Mouse (Mus musculus) neural tube, embryonic 13.5 days (tissue): ENCODE measurements around the gene Alox15. TPM values are rescaled to one million over a fixed set of nuclear protein-coding genes. Genes with fewer than 3 reads are reported as not detected.
A peak's percentile ranks its signal among the peaks of the same experiment; 100 is the strongest.

Experiments
- ATAC-seq: fragments of 200-750 bp; cut with Nextera tagmentation; 2 replicates; pipeline ENCODE4 v1.8.0; 2017; ENCODE audit warnings: low read depth, mild to moderate bottlenecking, moderate TSS enrichment, moderate library complexity
- H3K27ac ChIP-seq: fragments of 300-500 bp; sonication (generic); replicated peaks from 2 replicates; pipeline ENCODE4 v1.5.1; 2015; ENCODE audit warnings: moderate library complexity, mild to moderate bottlenecking, inconsistent platforms
- H3K27me3 ChIP-seq: fragments of 300-500 bp; sonication (generic); 2 replicates; pipeline ENCODE4 v1.6.1; 2015; ENCODE audit warnings: mild to moderate bottlenecking, inconsistent platforms
- H3K36me3 ChIP-seq: fragments of 300-500 bp; sonication (generic); 2 replicates; pipeline ENCODE4 v1.6.1; 2015; ENCODE audit warnings: mild to moderate bottlenecking, inconsistent platforms
- H3K4me1 ChIP-seq: fragments of 300-500 bp; sonication (generic); replicated peaks from 2 replicates; pipeline ENCODE4 v1.6.1; 2015; ENCODE audit warnings: inconsistent platforms
- H3K4me2 ChIP-seq: fragments of 300-500 bp; sonication (generic); 2 replicates; pipeline ENCODE4 v1.6.1; 2015; ENCODE audit warnings: inconsistent platforms, mild to moderate bottlenecking, moderate library complexity
- H3K4me3 ChIP-seq: fragments of 300-500 bp; sonication (generic); 2 replicates; pipeline ENCODE4 v1.5.1; 2015; ENCODE audit warnings: mild to moderate bottlenecking, inconsistent platforms
- H3K9ac ChIP-seq: fragments of 300-500 bp; sonication (generic); 2 replicates; pipeline ENCODE4 v1.6.1; 2015; ENCODE audit warnings: moderate library complexity, mild to moderate bottlenecking, inconsistent platforms
- H3K9me3 ChIP-seq: fragments of 300-500 bp; sonication (generic); 2 replicates; pipeline ENCODE4 v1.6.1; 2016; ENCODE audit warnings: inconsistent platforms
- WGBS: fragments of 180-500 bp; shearing (Covaris S2); methylation state at CpG from one replicate; pipeline ENCODE4 v1.1.7; 2015; 5-methylcytosine and 5-hydroxymethylcytosine counted together
- polyA plus RNA-seq: library from polyadenylated mRNA; unstranded; fragments of >200 nt; fragmentation: Nextera tagmentation; extraction: Ambion mirVana; gene quantifications from 2 replicates; pipeline ENCODE4 v1.2.1, GENCODE M21; 2015

Alox15 gene
- polyA plus RNA-seq, 1 experiment from 2014 or later: not detected

- WGBS: 81% methylated on average over 9 of the region's 9 CpGs
Measured at GRCm38 (mm10) chr11:70348630-70349029, 3.2 kb downstream of the Alox15 start.

GRCm38 (mm10) chr11:70347861-70348260 lies 4.0 kb downstream of the Alox15 start:
- no peak overlapping the region for H3K27ac ChIP-seq
- H3K4me2 ChIP-seq: no peak overlapping the region
- no peak for ATAC-seq
- H3K9me3 ChIP-seq: no peaks in the 10 kb centered on the region
- H3K4me1 ChIP-seq: peaks cover 11% of the 10 kb centered on the region
- no peak overlapping the region for H3K9ac ChIP-seq
- no peak overlapping the region for H3K4me3 ChIP-seq
- H3K36me3 ChIP-seq: no peaks in the 10 kb centered on the region
- WGBS: 83% methylated on average over 10 of the region's 10 CpGs
- H3K27me3 ChIP-seq: peaks cover 42% of the 10 kb centered on the region

More at GRCm38 (mm10) chr11:70348630-70349029, 3.2 kb downstream of the Alox15 start:
- H3K9me3 ChIP-seq: no peaks in the 10 kb centered on the region
- no peak for ATAC-seq
- peaks cover 50% of the 10 kb centered on the region for H3K27me3 ChIP-seq
- no peaks in the 10 kb centered on the region for H3K36me3 ChIP-seq
- no peak overlapping the region for H3K4me3 ChIP-seq
- H3K27ac ChIP-seq: no peak overlapping the region
- H3K4me2 ChIP-seq: no peak overlapping the region
- H3K9ac ChIP-seq: no peak overlapping the region
- H3K4me1 ChIP-seq: peaks cover 11% of the 10 kb centered on the region

- peaks cover 20% of the 10 kb centered on the region for H3K27me3 ChIP-seq
- no peak overlapping the region for H3K4me2 ChIP-seq
- 95% methylated on average over 8 of the region's 8 CpGs for WGBS
- no peaks in the 10 kb centered on the region for H3K36me3 ChIP-seq
- ATAC-seq: no peak
- H3K4me3 ChIP-seq: no peak overlapping the region
- no peak overlapping the region for H3K27ac ChIP-seq
- no peaks in the 10 kb centered on the region for H3K4me1 ChIP-seq
- no peak overlapping the region for H3K9ac ChIP-seq
- H3K9me3 ChIP-seq: no peaks in the 10 kb centered on the region
Measured at GRCm38 (mm10) chr11:70345546-70345945, 6.3 kb downstream of the Alox15 start.

- H3K27ac ChIP-seq: no peak overlapping the region
- H3K36me3 ChIP-seq: no peaks in the 10 kb centered on the region
- WGBS: 88% methylated on average over 10 of the region's 10 CpGs
Measured at GRCm38 (mm10) chr11:70345061-70345460, 6.8 kb downstream of the Alox15 start.

GRCm38 (mm10) chr11:70339481-70339880 lies 12.3 kb downstream of the Alox15 start:
- H3K9ac ChIP-seq: no peak overlapping the region
- H3K9me3 ChIP-seq: no peaks in the 10 kb centered on the region
- no peak overlapping the region for H3K4me2 ChIP-seq
- H3K27ac ChIP-seq: no peak overlapping the region
- no peaks in the 10 kb centered on the region for H3K27me3 ChIP-seq
- H3K36me3 ChIP-seq: no peaks in the 10 kb centered on the region
- ATAC-seq: no peak
- no peak overlapping the region for H3K4me3 ChIP-seq
- 30% methylated on average over 7 of the region's 7 CpGs for WGBS
- no peaks in the 10 kb centered on the region for H3K4me1 ChIP-seq

More at GRCm38 (mm10) chr11:70345061-70345460, 6.8 kb downstream of the Alox15 start:
- H3K4me3 ChIP-seq: no peak overlapping the region
- H3K9ac ChIP-seq: no peak overlapping the region
- peaks cover 15% of the 10 kb centered on the region for H3K27me3 ChIP-seq
- ATAC-seq: no peak
- no peaks in the 10 kb centered on the region for H3K4me1 ChIP-seq
- no peak overlapping the region for H3K4me2 ChIP-seq
- no peaks in the 10 kb centered on the region for H3K9me3 ChIP-seq

- Histone ChIP-seq H3K27me3 (no peaks in the 10 kb centered on the region), H3K4me3 (no peak overlapping the region)
- ATAC-seq: no peak
Measured at GRCm38 (mm10) chr11:70334477-70334876, 17.4 kb downstream of the Alox15 start.

GRCm38 (mm10) chr11:70324726-70325125 lies 27.1 kb downstream of the Alox15 start:
- peaks cover 9% of the 10 kb centered on the region; the same call in 1 of the 2 replicates for H3K4me1 ChIP-seq
- WGBS: 91% methylated on average over 8 of the region's 8 CpGs
- no peaks in the 10 kb centered on the region for H3K36me3 ChIP-seq
- no peak overlapping the region for H3K4me3 ChIP-seq
- H3K4me2 ChIP-seq: no peak overlapping the region
- ATAC-seq: no peak
- no peaks in the 10 kb centered on the region for H3K9me3 ChIP-seq
- H3K9ac ChIP-seq: no peak overlapping the region
- peaks cover 45% of the 10 kb centered on the region for H3K27me3 ChIP-seq
- no peak overlapping the region for H3K27ac ChIP-seq

More at GRCm38 (mm10) chr11:70334477-70334876, 17.4 kb downstream of the Alox15 start:
- H3K27ac ChIP-seq: no peak overlapping the region
- no peaks in the 10 kb centered on the region for H3K36me3 ChIP-seq
- 40% methylated on average over 4 of the region's 4 CpGs for WGBS
- H3K4me1 ChIP-seq: no peaks in the 10 kb centered on the region
- no peak overlapping the region for H3K4me2 ChIP-seq
- no peaks in the 10 kb centered on the region for H3K9me3 ChIP-seq
- no peak overlapping the region for H3K9ac ChIP-seq

- H3K4me3 ChIP-seq: no peak within 1 kb of the TSS
- peaks cover 9% of the 10 kb centered on the region; the same call in 1 of the 2 replicates for H3K4me1 ChIP-seq
- 0 out of 2 replicates have a peak within 1 kb of the TSS, but pooled peaks have one; percentile 16 for H3K4me2 ChIP-seq
- ATAC-seq: no peak
- H3K27ac ChIP-seq: no peak within 1 kb of the TSS
- H3K9ac ChIP-seq: 0 out of 2 replicates have a peak within 1 kb of the TSS, but pooled peaks have one; percentile 5
- no peaks in the 10 kb centered on the region for H3K36me3 ChIP-seq
- 24% methylated on average over 7 of the region's 7 CpGs for WGBS
- H3K9me3 ChIP-seq: no peaks in the 10 kb centered on the region
- H3K27me3 ChIP-seq: peaks cover 54% of the 10 kb centered on the region
Measured at GRCm38 (mm10) chr11:70322528-70322927, 29.3 kb downstream of the Alox15 start, which contains the start of gene Alox12e. Gene Alox12e, minus strand, starts transcription at chr11:70322628.

- Histone ChIP-seq H3K4me3 (no peak overlapping the region), H3K4me2 (0 out of 2 replicates have a peak overlapping the region, but pooled peaks have one; percentile 16), H3K36me3 (no peaks in the 10 kb centered on the region), H3K4me1 (peaks cover 9% of the 10 kb centered on the region; the same call in 1 of the 2 replicates), H3K9me3 (no peaks in the 10 kb centered on the region), H3K9ac (0 out of 2 replicates have a peak overlapping the region, but pooled peaks have one; percentile 5), H3K27ac (no peak overlapping the region), H3K27me3 (peaks cover 54% of the 10 kb centered on the region)
- ATAC-seq: no peak
- 4% methylated on average over 15 of the region's 15 CpGs for WGBS
Measured at GRCm38 (mm10) chr11:70321664-70322063, 30.2 kb downstream of the Alox15 start.

- H3K4me2 ChIP-seq: no peak overlapping the region
- H3K9me3 ChIP-seq: no peaks in the 10 kb centered on the region
- no peak for ATAC-seq
- H3K9ac ChIP-seq: no peak overlapping the region
- H3K4me3 ChIP-seq: no peak overlapping the region
- peaks cover 9% of the 10 kb centered on the region; the same call in 1 of the 2 replicates for H3K4me1 ChIP-seq
- H3K36me3 ChIP-seq: no peaks in the 10 kb centered on the region
- H3K27me3 ChIP-seq: peaks cover 53% of the 10 kb centered on the region
- H3K27ac ChIP-seq: no peak overlapping the region
- WGBS: 84% methylated on average over 12 of the region's 12 CpGs
Measured at GRCm38 (mm10) chr11:70319614-70320013, 32.2 kb downstream of the Alox15 start.

GRCm38 (mm10) chr11:70313833-70314232 lies 38.0 kb downstream of the Alox15 start:
- Histone ChIP-seq H3K4me2 (no peak overlapping the region), H3K4me3 (no peak overlapping the region), H3K36me3 (no peaks in the 10 kb centered on the region), H3K27ac (no peak overlapping the region), H3K4me1 (no peaks in the 10 kb centered on the region), H3K27me3 (peaks cover 4% of the 10 kb centered on the region; the same call in 1 of the 2 replicates), H3K9me3 (no peaks in the 10 kb centered on the region), H3K9ac (no peak overlapping the region)
- 49% methylated on average over 7 of the region's 7 CpGs for WGBS
- no peak for ATAC-seq

GRCm38 (mm10) chr11:70309341-70309740 lies 42.5 kb downstream of the Alox15 start:
- no peaks in the 10 kb centered on the region for H3K36me3 ChIP-seq
- 30% methylated on average over 9 of the region's 9 CpGs for WGBS
- H3K4me3 ChIP-seq: no peak overlapping the region
- H3K27me3 ChIP-seq: no peaks in the 10 kb centered on the region; the same call in 1 of the 2 replicates
- no peaks in the 10 kb centered on the region for H3K9me3 ChIP-seq
- no peak overlapping the region for H3K27ac ChIP-seq
- no peak for ATAC-seq
- H3K9ac ChIP-seq: no peak overlapping the region
- no peaks in the 10 kb centered on the region for H3K4me1 ChIP-seq
- H3K4me2 ChIP-seq: no peak overlapping the region

GRCm38 (mm10) chr11:70308296-70308695 lies 43.5 kb downstream of the Alox15 start:
- WGBS: 96% methylated on average over 2 of the region's 2 CpGs
- Histone ChIP-seq H3K36me3 (no peaks in the 10 kb centered on the region), H3K9me3 (no peaks in the 10 kb centered on the region), H3K4me3 (no peak overlapping the region), H3K4me1 (no peaks in the 10 kb centered on the region), H3K9ac (no peak overlapping the region), H3K27me3 (no peaks in the 10 kb centered on the region; the same call in 1 of the 2 replicates), H3K27ac (no peak overlapping the region), H3K4me2 (no peak overlapping the region)
- ATAC-seq: no peak
